Mouse (Mus musculus): Measurements from ENCODE around the gene Nphp4. TPM values are rescaled to one million over a fixed set of nuclear protein-coding genes. Genes with fewer than 3 reads are reported as not detected.

Gene Nphp4
- 1.9 TPM for total RNA-seq (2023)

GRCm38 (mm10) chr4:152476427-152477023, at the start of gene Nphp4:
Gene Nphp4 (plus strand): TSS chr4:152476706.

GRCm38 (mm10) chr4:152477466-152478223, 1.1 kb downstream of the Nphp4 start, which contains the start of gene Kcnab2:
Gene Kcnab2 (minus strand): TSS chr4:152477871.

Other genes starting within 250 kb of the Nphp4 start
- 0.58 TPM for gene Gpr153, start 202.5 kb upstream of the Nphp4 start, total RNA-seq (2023)
- gene Hes3, start 185.0 kb upstream of the Nphp4 start, total RNA-seq (2023) = not detected
- 18.1 TPM for gene Icmt, start 179.5 kb upstream of the Nphp4 start, total RNA-seq (2023)
- not detected for gene Rnf207, start 157.7 kb upstream of the Nphp4 start, total RNA-seq (2023)
- gene Rpl22, start 151.0 kb upstream of the Nphp4 start, total RNA-seq (2023) = 1,082 TPM
- 0.06 TPM for gene Chd5, start 138.1 kb upstream of the Nphp4 start, total RNA-seq (2023)
- 207 TPM for gene Kcnab2, start 1.2 kb downstream of the Nphp4 start, total RNA-seq (2023)

Measured in CD8-positive naive resting alpha-beta T cell, adult 57 days (primary cell).